Mouse (Mus musculus) hindbrain, embryonic 10.5 days (tissue): ENCODE measurements around the gene Apoe. TPM values are rescaled to one million over a fixed set of nuclear protein-coding genes. Genes with fewer than 3 reads are reported as not detected.
A peak's percentile ranks its signal among the peaks of the same experiment; 100 is the strongest.

Experiments
- DNase-seq: peaks from one replicate; pipeline ENCODE4 v3.0.0-alpha.2; 2017; ENCODE audit warnings: low spot score
- H3K27ac ChIP-seq: fragments of 300-500 bp; sonication (generic); 2 replicates; pipeline ENCODE4 v1.5.1; 2016; ENCODE audit warnings: mild to moderate bottlenecking, moderate library complexity
- H3K27me3 ChIP-seq: fragments of 300-500 bp; sonication (generic); 2 replicates; pipeline ENCODE4 v1.6.1; 2016; ENCODE audit warnings: mild to moderate bottlenecking; ENCODE audit not compliant: poor library complexity, insufficient read depth, severe bottlenecking
- H3K36me3 ChIP-seq: fragments of 300-500 bp; sonication (generic); 2 replicates; pipeline ENCODE4 v1.6.1; 2016; ENCODE audit warnings: mild to moderate bottlenecking, moderate library complexity
- H3K4me1 ChIP-seq: fragments of 300-500 bp; sonication (generic); replicated peaks from 2 replicates; pipeline ENCODE4 v1.6.1; 2016; ENCODE audit warnings: mild to moderate bottlenecking
- H3K4me3 ChIP-seq: fragments of 300-500 bp; sonication (generic); 2 replicates; pipeline ENCODE4 v1.5.1; 2016; ENCODE audit warnings: mild to moderate bottlenecking, moderate library complexity
- H3K9me3 ChIP-seq: fragments of 300-500 bp; sonication (generic); 2 replicates; pipeline ENCODE4 v1.6.1; 2016; ENCODE audit warnings: mild to moderate bottlenecking, moderate library complexity
- WGBS: fragments of 180-500 bp; shearing (Covaris S2); methylation state at CpG from one replicate; pipeline ENCODE4 v1.1.7; 2016; 5-methylcytosine and 5-hydroxymethylcytosine counted together
- polyA plus RNA-seq: library from polyadenylated mRNA; unstranded; fragments of >200 nt; fragmentation: Nextera tagmentation; extraction: Ambion mirVana; gene quantifications from 2 replicates; pipeline ENCODE4 v1.2.1, GENCODE M21; 2016

Apoe gene
- polyA plus RNA-seq, 1 experiment from 2014 or later: 230 TPM

GRCm38 (mm10) chr7:19683771-19684201 lies 15.2 kb downstream of the Apoe start:
- no peak overlapping the region for H3K4me3 ChIP-seq
- H3K36me3 ChIP-seq: no peaks in the 10 kb centered on the region
- H3K27me3 ChIP-seq: no peaks in the 10 kb centered on the region
- H3K9me3 ChIP-seq: no peaks in the 10 kb centered on the region
- DNase-seq: no peak
- H3K27ac ChIP-seq: no peak overlapping the region
- WGBS: 80% methylated on average over 6 of the region's 6 CpGs
- no peaks in the 10 kb centered on the region for H3K4me1 ChIP-seq

DNA sequence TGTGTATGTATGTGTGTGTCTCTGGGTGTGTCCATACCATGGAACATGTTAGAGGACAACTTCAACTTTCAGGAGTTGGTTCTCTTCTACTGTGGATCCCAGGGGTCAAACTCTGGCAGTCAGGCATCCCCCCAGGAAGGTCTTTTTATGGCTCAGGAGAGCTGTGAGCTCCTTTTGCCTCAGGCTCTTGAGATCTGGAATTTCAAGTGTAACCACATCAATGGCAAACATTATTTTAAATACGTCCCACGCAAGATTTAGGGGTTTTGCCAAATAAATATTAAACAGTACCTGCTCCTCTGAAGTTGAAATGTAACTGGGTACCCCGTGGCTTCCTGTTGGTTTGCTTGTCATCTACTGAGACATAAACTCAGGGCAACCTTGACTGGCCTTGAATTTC lies 16.0 kb downstream of the Apoe start:
- no peaks in the 10 kb centered on the region for H3K4me1 ChIP-seq
- no peak overlapping the region for H3K27ac ChIP-seq
- WGBS: 85% methylated on average over 3 of the region's 3 CpGs
- H3K9me3 ChIP-seq: no peaks in the 10 kb centered on the region
- H3K36me3 ChIP-seq: no peaks in the 10 kb centered on the region
- no peak overlapping the region for H3K4me3 ChIP-seq
- no peak for DNase-seq
- no peaks in the 10 kb centered on the region for H3K27me3 ChIP-seq

DNA sequence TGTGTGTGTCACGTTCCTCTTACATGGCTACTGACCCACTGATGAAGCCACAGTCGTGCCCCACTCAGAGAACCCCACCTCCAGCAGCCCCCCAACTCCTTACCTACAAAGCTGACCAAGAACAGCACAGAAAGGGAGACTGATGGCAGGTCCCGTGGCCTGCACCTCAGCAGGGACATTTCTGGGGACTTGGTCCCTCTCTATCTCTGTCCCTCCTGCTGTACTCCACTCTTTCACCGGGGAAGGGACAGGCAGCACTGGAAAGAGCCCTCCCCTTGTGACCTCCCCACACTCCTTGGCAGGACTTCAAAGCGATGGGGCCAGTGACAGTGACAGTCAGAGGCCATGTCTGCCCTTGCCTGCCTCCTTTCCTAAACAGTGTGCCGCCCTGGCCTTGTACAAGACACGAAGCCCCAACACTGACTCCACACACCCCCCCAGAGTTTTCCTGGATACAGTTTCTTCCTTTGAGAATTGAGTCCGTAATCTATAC lies 17.7 kb downstream of the Apoe start, which contains the start of the genes Gm44805 and Apoc4:
Gene Gm44805, minus strand, starts transcription at position 222 of the 493 bp plus-strand sequence.
Gene Apoc4, minus strand, starts transcription at position 278 of the 493 bp plus-strand sequence.
- H3K36me3 ChIP-seq: no peaks in the 10 kb centered on the region
- DNase-seq: no peak
- H3K9me3 ChIP-seq: no peaks in the 10 kb centered on the region
- no peaks in the 10 kb centered on the region for H3K27me3 ChIP-seq
- H3K27ac ChIP-seq: no peak within 1 kb of the TSS
- 64% methylated on average over 8 of the region's 8 CpGs for whole genome bisulfite sequencing
- no peak within 1 kb of the TSS for H3K4me3 ChIP-seq
- no peaks in the 10 kb centered on the region for H3K4me1 ChIP-seq

DNA sequence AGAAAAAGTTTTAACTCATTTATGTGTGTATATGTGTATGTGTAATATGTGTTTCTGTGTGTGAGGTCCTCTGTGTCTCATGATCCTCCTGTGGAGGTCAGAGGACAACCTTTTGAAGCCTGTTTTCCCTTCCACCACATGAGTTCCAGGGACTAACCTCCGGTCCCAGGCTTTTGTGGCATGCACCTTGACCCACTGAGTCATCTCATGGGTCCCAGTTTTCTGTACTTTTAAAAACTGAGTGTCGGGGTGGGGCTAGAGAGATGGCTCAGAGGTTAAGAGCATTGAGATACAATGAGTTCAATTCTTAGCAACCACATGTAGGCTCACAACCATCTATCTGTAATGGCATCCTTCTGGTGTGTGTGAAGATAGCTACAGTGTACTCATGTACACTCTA lies 18.3 kb downstream of the Apoe start:
- no peak for DNase-seq
- no peak overlapping the region for H3K27ac ChIP-seq
- H3K4me1 ChIP-seq: no peaks in the 10 kb centered on the region
- H3K36me3 ChIP-seq: no peaks in the 10 kb centered on the region
- 85% methylated on average over 2 of the region's 2 CpGs for WGBS
- H3K4me3 ChIP-seq: no peak overlapping the region
- no peaks in the 10 kb centered on the region for H3K27me3 ChIP-seq
- no peaks in the 10 kb centered on the region for H3K9me3 ChIP-seq

- H3K27me3 ChIP-seq: no peaks in the 10 kb centered on the region
- H3K4me3 ChIP-seq: no peak overlapping the region
- H3K9me3 ChIP-seq: no peaks in the 10 kb centered on the region
- WGBS: 91% methylated on average over 3 of the region's 3 CpGs
- H3K36me3 ChIP-seq: no peaks in the 10 kb centered on the region
- no peak overlapping the region for H3K27ac ChIP-seq
- no peak for DNase-seq
- no peaks in the 10 kb centered on the region for H3K4me1 ChIP-seq
Measured at GRCm38 (mm10) chr7:19678901-19679300, 20.1 kb downstream of the Apoe start.

GRCm38 (mm10) chr7:19677872-19678271 lies 21.1 kb downstream of the Apoe start, which contains the start of gene Apoc2:
Gene Apoc2 (minus strand): TSS chr7:19677941.
- Histone ChIP-seq H3K4me3 (no peak within 1 kb of the TSS), H3K4me1 (no peaks in the 10 kb centered on the region), H3K27ac (no peak within 1 kb of the TSS), H3K9me3 (no peaks in the 10 kb centered on the region), H3K36me3 (no peaks in the 10 kb centered on the region), H3K27me3 (no peaks in the 10 kb centered on the region)
- WGBS: 75% methylated on average over 8 of the region's 8 CpGs
- no peak for DNase-seq

GRCm38 (mm10) chr7:19676662-19677061 lies 22.3 kb downstream of the Apoe start:
- H3K36me3 ChIP-seq: no peaks in the 10 kb centered on the region
- H3K4me3 ChIP-seq: no peak overlapping the region
- 82% methylated on average over 1 of the region's 1 CpGs for WGBS
- no peaks in the 10 kb centered on the region for H3K4me1 ChIP-seq
- H3K9me3 ChIP-seq: no peaks in the 10 kb centered on the region
- no peaks in the 10 kb centered on the region for H3K27me3 ChIP-seq
- DNase-seq: no peak
- H3K27ac ChIP-seq: no peak overlapping the region

- Histone ChIP-seq H3K4me3 (no peak overlapping the region), H3K4me1 (no peaks in the 10 kb centered on the region), H3K27ac (no peak overlapping the region), H3K36me3 (no peaks in the 10 kb centered on the region), H3K9me3 (no peaks in the 10 kb centered on the region), H3K27me3 (no peaks in the 10 kb centered on the region)
- WGBS: 81% methylated on average over 10 of the region's 10 CpGs
- DNase-seq: no peak
Measured at GRCm38 (mm10) chr7:19675824-19676223, 23.2 kb downstream of the Apoe start.

GRCm38 (mm10) chr7:19673083-19673699 lies 25.8 kb downstream of the Apoe start:
- no peak overlapping the region for H3K27ac ChIP-seq
- WGBS: 73% methylated on average over 14 of the region's 14 CpGs
- H3K9me3 ChIP-seq: no peaks in the 10 kb centered on the region
- peaks cover 6% of the 10 kb centered on the region for H3K4me1 ChIP-seq
- H3K4me3 ChIP-seq: no peak overlapping the region
- no peak for DNase-seq
- H3K27me3 ChIP-seq: no peaks in the 10 kb centered on the region
- no peaks in the 10 kb centered on the region for H3K36me3 ChIP-seq

DNA sequence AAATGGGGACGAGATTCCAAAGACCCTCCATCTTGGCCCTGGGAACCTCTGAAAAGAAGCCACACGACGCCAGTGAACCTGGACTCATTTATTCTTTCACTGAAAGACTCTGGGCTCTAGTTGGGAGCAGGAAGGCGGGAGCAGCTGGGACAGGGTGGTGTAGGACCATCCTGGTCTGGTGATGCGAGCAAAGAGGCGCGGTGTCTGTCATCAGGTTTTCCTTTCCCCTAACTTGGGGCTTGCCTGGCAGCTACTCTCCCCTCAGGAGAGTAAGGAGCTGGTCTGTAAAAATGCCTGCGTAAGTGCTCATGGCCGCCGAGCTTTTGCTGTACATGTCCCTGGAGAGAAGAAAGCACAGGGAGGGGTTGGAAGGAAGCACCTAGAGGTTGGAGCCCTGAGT lies 27.5 kb downstream of the Apoe start:
- 76% methylated on average over 10 of the region's 10 CpGs for WGBS
- Histone ChIP-seq H3K27ac (no peak overlapping the region), H3K27me3 (no peaks in the 10 kb centered on the region), H3K4me3 (no peak overlapping the region), H3K36me3 (no peaks in the 10 kb centered on the region), H3K4me1 (peaks cover 6% of the 10 kb centered on the region), H3K9me3 (no peaks in the 10 kb centered on the region)
- no peak for DNase-seq

- Histone ChIP-seq H3K4me1 (peaks cover 17% of the 10 kb centered on the region), H3K9me3 (no peaks in the 10 kb centered on the region), H3K36me3 (no peaks in the 10 kb centered on the region), H3K27me3 (no peaks in the 10 kb centered on the region), H3K4me3 (peak overlapping the region; percentile 20; the same call in 1 of the 2 replicates), H3K27ac (peak overlapping the region; percentile 73)
- peak; percentile 89 for DNase-seq
- WGBS: 10% methylated on average over 10 of the region's 10 CpGs
Measured at GRCm38 (mm10) chr7:19668947-19669721, 29.9 kb downstream of the Apoe start.

- Histone ChIP-seq H3K4me1 (peaks cover 31% of the 10 kb centered on the region), H3K27ac (no peak overlapping the region), H3K36me3 (peaks cover 6% of the 10 kb centered on the region), H3K27me3 (no peaks in the 10 kb centered on the region), H3K9me3 (no peaks in the 10 kb centered on the region), H3K4me3 (no peak overlapping the region)
- no peak for DNase-seq
- WGBS: 81% methylated on average over 2 of the region's 2 CpGs
Measured at GRCm38 (mm10) chr7:19667434-19667833, 31.6 kb downstream of the Apoe start.

- Histone ChIP-seq H3K27ac (no peak overlapping the region), H3K9me3 (no peaks in the 10 kb centered on the region), H3K4me3 (no peak overlapping the region), H3K36me3 (peaks cover 13% of the 10 kb centered on the region), H3K27me3 (no peaks in the 10 kb centered on the region), H3K4me1 (peaks cover 31% of the 10 kb centered on the region)
- 66% methylated on average over 3 of the region's 3 CpGs for WGBS
- DNase-seq: no peak
Measured at GRCm38 (mm10) chr7:19666750-19667149, 32.2 kb downstream of the Apoe start.
